Mouse (Mus musculus): ENCODE results near the gene B3gnt9. TPM values are rescaled to one million over a fixed set of nuclear protein-coding genes. Genes with fewer than 3 reads are reported as not detected.

B3gnt9 gene
- polyA plus RNA-seq, 1 experiment, result 0.82 TPM

GRCm38 (mm10) chr8:105288958-105289732 is 34.2 kb upstream of the B3gnt9 start:
- WGBS, result under 1% methylated on average over 53 of the region's 53 CpGs
- H3K4me1 ChIP-seq (ENCODE audit: control insufficient read depth, insufficient read depth, low read length), result peaks cover 4% of the 10 kb centered on the region
- H3K27ac ChIP-seq (ENCODE audit: control insufficient read depth, insufficient read depth, low read depth, low read length, poor library complexity), result peak overlapping the region; percentile 51
- H3K4me3 ChIP-seq (replicated peaks; ENCODE audit: control insufficient read depth, low read depth, low read length), result peak overlapping the region; percentile 80
- TF ChIP-seq POLR2A (IDR thresholded peaks at IDR 0.05; ENCODE audit: borderline replicate concordance, control insufficient read depth, low read depth, low read length) (peak; percentile 66; the same call in 1 of the 2 replicates), CTCF (IDR thresholded peaks at IDR 0.05; ENCODE audit: control insufficient read depth, insufficient read depth, low read length) (peak; percentile 18; the same call in 1 of the 2 replicates)

GRCm38 (mm10) chr8:105288231-105288630 is 33.3 kb upstream of the B3gnt9 start:
- TF ChIP-seq POLR2A (IDR thresholded peaks at IDR 0.05; ENCODE audit: borderline replicate concordance, control insufficient read depth, low read depth, low read length) (no peak), CTCF (IDR thresholded peaks at IDR 0.05; ENCODE audit: control insufficient read depth, insufficient read depth, low read length) (no peak)
- Histone ChIP-seq H3K4me1 (ENCODE audit: control insufficient read depth, insufficient read depth, low read length) (peaks cover 4% of the 10 kb centered on the region), H3K4me3 (replicated peaks; ENCODE audit: control insufficient read depth, low read depth, low read length) (no peak overlapping the region), H3K27ac (ENCODE audit: control insufficient read depth, insufficient read depth, low read depth, low read length, poor library complexity) (no peak overlapping the region)
- WGBS, result 90% methylated on average over 5 of the region's 5 CpGs

- TF ChIP-seq CTCF (IDR thresholded peaks at IDR 0.05; ENCODE audit: control insufficient read depth, insufficient read depth, low read length), result no peak
- Histone ChIP-seq H3K27ac (ENCODE audit: control insufficient read depth, insufficient read depth, low read depth, low read length, poor library complexity) (no peak overlapping the region), H3K4me1 (ENCODE audit: control insufficient read depth, insufficient read depth, low read length) (peaks cover 4% of the 10 kb centered on the region), H3K4me3 (replicated peaks; ENCODE audit: control insufficient read depth, low read depth, low read length) (no peak overlapping the region)
- WGBS, result 79% methylated on average over 4 of the region's 4 CpGs
Measured at GRCm38 (mm10) chr8:105286907-105287306, 32.0 kb upstream of the B3gnt9 start.

- Histone ChIP-seq H3K4me3 (replicated peaks; ENCODE audit: control insufficient read depth, low read depth, low read length) (no peak overlapping the region), H3K4me1 (ENCODE audit: control insufficient read depth, insufficient read depth, low read length) (peaks cover 4% of the 10 kb centered on the region), H3K27ac (ENCODE audit: control insufficient read depth, insufficient read depth, low read depth, low read length, poor library complexity) (no peak overlapping the region)
- TF ChIP-seq POLR2A (IDR thresholded peaks at IDR 0.05; ENCODE audit: borderline replicate concordance, control insufficient read depth, low read depth, low read length) (no peak), CTCF (IDR thresholded peaks at IDR 0.05; ENCODE audit: control insufficient read depth, insufficient read depth, low read length) (no peak)
- 84% methylated on average over 12 of the region's 12 CpGs for WGBS
Measured at GRCm38 (mm10) chr8:105285514-105285913, 30.6 kb upstream of the B3gnt9 start.

- peaks cover 1% of the 10 kb centered on the region for H3K4me1 ChIP-seq (ENCODE audit: control insufficient read depth, insufficient read depth, low read length)
- no peak for TF ChIP-seq POLR2A (IDR thresholded peaks at IDR 0.05; ENCODE audit: borderline replicate concordance, control insufficient read depth, low read depth, low read length)
- peak; percentile 78 for TF ChIP-seq CTCF (IDR thresholded peaks at IDR 0.05; ENCODE audit: control insufficient read depth, insufficient read depth, low read length)
- H3K27ac ChIP-seq (ENCODE audit: control insufficient read depth, insufficient read depth, low read depth, low read length, poor library complexity), result no peak overlapping the region
- no peak overlapping the region for H3K4me3 ChIP-seq (replicated peaks; ENCODE audit: control insufficient read depth, low read depth, low read length)
- WGBS, result 61% methylated on average over 23 of the region's 23 CpGs
Measured at GRCm38 (mm10) chr8:105283074-105283473, 28.1 kb upstream of the B3gnt9 start.

- Histone ChIP-seq H3K27ac (ENCODE audit: control insufficient read depth, insufficient read depth, low read depth, low read length, poor library complexity) (no peak overlapping the region), H3K4me1 (ENCODE audit: control insufficient read depth, insufficient read depth, low read length) (peaks cover 1% of the 10 kb centered on the region), H3K4me3 (replicated peaks; ENCODE audit: control insufficient read depth, low read depth, low read length) (no peak overlapping the region)
- TF ChIP-seq POLR2A (IDR thresholded peaks at IDR 0.05; ENCODE audit: borderline replicate concordance, control insufficient read depth, low read depth, low read length) (no peak), CTCF (IDR thresholded peaks at IDR 0.05; ENCODE audit: control insufficient read depth, insufficient read depth, low read length) (no peak)
- 60% methylated on average over 4 of the region's 4 CpGs for WGBS
Measured at GRCm38 (mm10) chr8:105282239-105282638, 27.3 kb upstream of the B3gnt9 start.

GRCm38 (mm10) chr8:105281821-105282220 is 26.9 kb upstream of the B3gnt9 start:
- Histone ChIP-seq H3K27ac (ENCODE audit: control insufficient read depth, insufficient read depth, low read depth, low read length, poor library complexity) (no peak overlapping the region), H3K4me3 (replicated peaks; ENCODE audit: control insufficient read depth, low read depth, low read length) (no peak overlapping the region), H3K4me1 (ENCODE audit: control insufficient read depth, insufficient read depth, low read length) (peaks cover 1% of the 10 kb centered on the region)
- 86% methylated on average over 12 of the region's 12 CpGs for WGBS
- TF ChIP-seq CTCF (IDR thresholded peaks at IDR 0.05; ENCODE audit: control insufficient read depth, insufficient read depth, low read length) (no peak), POLR2A (IDR thresholded peaks at IDR 0.05; ENCODE audit: borderline replicate concordance, control insufficient read depth, low read depth, low read length) (no peak)

- WGBS, result 47% methylated on average over 3 of the region's 3 CpGs
- Histone ChIP-seq H3K4me3 (replicated peaks; ENCODE audit: control insufficient read depth, low read depth, low read length) (no peak overlapping the region), H3K4me1 (ENCODE audit: control insufficient read depth, insufficient read depth, low read length) (peaks cover 1% of the 10 kb centered on the region), H3K27ac (ENCODE audit: control insufficient read depth, insufficient read depth, low read depth, low read length, poor library complexity) (no peak overlapping the region)
- TF ChIP-seq CTCF (IDR thresholded peaks at IDR 0.05; ENCODE audit: control insufficient read depth, insufficient read depth, low read length), result no peak
- TF ChIP-seq POLR2A (IDR thresholded peaks at IDR 0.05; ENCODE audit: borderline replicate concordance, control insufficient read depth, low read depth, low read length), result no peak
Measured at GRCm38 (mm10) chr8:105280567-105280966, 25.6 kb upstream of the B3gnt9 start.

Data from bone marrow, adult 2 months (tissue).